Comparison of ENCODE assay signal across 13 mouse cellular contexts in the genomic region with DNA sequence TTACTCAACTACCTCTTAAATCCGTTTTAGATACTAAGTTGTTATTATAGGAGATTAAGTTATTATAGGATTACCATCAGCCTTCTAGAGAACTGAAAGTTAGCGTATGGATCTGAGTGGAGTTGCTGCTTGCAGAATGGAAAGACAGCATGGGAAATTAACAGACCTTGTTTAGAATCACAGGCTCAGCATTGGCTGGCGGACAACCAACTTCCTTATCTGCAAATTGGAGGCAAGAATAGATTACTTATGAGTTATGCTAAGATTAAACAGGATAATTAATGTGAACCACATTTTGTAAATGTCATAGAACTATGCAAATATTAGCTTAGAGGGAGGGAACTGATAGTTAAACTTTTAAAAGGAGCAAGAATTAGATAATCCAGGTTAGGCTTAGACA.
A peak's percentile ranks its signal among the peaks of the same experiment; 100 is the strongest.
DNase-seq lines count a peak whose midpoint lies in the region.
"Had no signal": no experiment of that assay in that cellular context is flagged by ENCODE, and none has a peak within 500 bp of the region (broad histone marks: within the 10 kb centered on the region; RNA-seq: fewer than 3 reads in every experiment).

No protein-coding gene starts in this region.

- peak; percentile 10 for DNase-seq in adrenal gland, postnatal 10 days
- DNase-seq in adrenal gland, postnatal 4 days (ENCODE audit: low spot score in 2 of 2) = no peak
- DNase-seq in kidney, postnatal 4 days = peak; percentile 51 to 53
- DNase-seq in kidney, adult 18-20 months = no peak
- DNase-seq in urinary bladder, adult 18-20 months (ENCODE audit: low spot score in 2 of 2) = peak; percentile 23 to 46
- DNase-seq in urinary bladder, postnatal 4 days (ENCODE audit: low spot score in 2 of 2) = no peak
- no peak for DNase-seq in gastrocnemius, postnatal 10 days
- DNase-seq: adrenal gland, postnatal 25 days; B cell, adult 2 months; cerebellum, adult 2 months; cerebellum, postnatal 10 days; heart, adult 2 months; heart, postnatal 14 days had no signal

Comparison
In these comparisons a context has a peak if more than half of its experiments do, and no peak if none do; other contexts are left out.
1. DNase-seq: peak in adrenal gland, postnatal 10 days (single experiment), kidney, postnatal 4 days (2 of 2) and urinary bladder, adult 18-20 months (2 of 2); none in adrenal gland, postnatal 4 days (0 of 2), kidney, adult 18-20 months (single experiment), urinary bladder, postnatal 4 days (0 of 2) and gastrocnemius, postnatal 10 days (single experiment).